Mouse (Mus musculus): ENCODE data around the gene Txlnb. TPM values are rescaled to one million over a fixed set of nuclear protein-coding genes. Genes with fewer than 3 reads are reported as not detected.
"Not testable (repeated sequence)": the region's sequence is repeated elsewhere in the genome, so short reads cannot be mapped to it uniquely, and the experiment has no call there.

Gene Txlnb
- 1 to 10 TPM in 3 of 4 experiments, under 1 TPM in 1; 0.99 to 1.8 (median 1.2) TPM for total RNA-seq (2022)

DNA sequence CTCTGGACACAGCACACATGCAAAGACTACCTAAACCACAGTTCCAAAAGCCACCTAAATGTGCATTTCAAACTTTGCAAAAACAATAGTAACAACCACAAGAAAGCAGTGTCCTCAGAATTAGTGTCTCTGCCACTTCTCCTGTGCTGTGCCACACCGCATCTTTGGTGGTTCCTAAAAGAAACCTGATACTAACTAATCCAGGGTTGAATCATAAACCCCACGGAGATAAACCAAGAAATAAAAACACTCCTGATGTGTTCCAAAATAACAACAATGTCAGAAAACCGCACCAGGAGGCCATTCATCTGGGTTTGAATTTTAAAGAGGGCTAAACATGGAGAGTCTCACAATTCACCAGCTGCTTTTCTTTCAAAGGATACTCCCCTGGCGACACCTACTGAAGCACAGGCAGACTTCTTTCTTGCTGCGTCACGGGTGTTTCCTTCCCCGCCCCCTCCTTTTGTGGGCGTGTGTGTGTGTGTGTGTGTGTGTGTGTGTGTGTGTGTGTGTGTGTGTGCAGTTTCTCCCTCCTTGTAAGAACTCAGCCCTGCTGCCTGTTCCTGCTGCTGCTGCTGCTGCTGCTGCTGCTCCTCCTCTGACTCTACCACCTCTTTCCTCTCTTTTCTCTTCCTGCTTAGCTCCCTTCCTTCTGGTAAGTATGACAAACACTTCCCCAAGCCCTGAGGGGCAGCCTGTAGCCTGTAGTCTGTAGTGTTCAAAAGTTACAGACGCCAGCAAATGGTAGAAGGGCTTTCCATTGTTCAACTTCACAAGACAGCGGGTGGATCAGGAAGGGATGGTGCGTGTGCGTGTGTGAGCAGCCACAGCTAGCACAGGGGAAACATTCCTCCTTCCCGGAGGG is at the start of gene Txlnb:
Gene Txlnb, plus strand, starts transcription at position 460 of the 865 bp plus-strand sequence.
- peak in 1 of 2 experiments; percentile 10 for DNase-seq (ENCODE audit: low spot score in 2 of 2)

DNA sequence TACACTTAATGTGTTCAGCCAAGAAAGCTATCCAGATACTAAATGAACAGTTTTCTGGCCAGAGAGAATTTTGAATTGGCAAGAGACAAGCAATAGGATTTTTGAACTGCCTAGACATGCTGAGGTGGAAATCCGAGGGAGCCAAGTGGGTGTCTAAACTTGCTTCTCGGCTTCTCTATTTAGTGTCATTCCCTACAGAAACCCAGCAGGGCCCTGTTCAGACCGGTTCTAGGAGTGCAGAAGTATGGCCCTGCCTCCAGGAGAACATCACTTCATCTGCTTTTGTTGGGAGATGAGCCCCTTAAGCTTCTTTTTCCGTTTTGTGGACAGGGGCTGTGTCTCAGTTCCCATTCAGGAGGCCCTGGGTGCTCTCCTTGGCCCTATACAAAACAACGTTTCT is 43.5 kb upstream of the Txlnb start:
- no peak for DNase-seq (ENCODE audit: low spot score in 2 of 2)

DNA sequence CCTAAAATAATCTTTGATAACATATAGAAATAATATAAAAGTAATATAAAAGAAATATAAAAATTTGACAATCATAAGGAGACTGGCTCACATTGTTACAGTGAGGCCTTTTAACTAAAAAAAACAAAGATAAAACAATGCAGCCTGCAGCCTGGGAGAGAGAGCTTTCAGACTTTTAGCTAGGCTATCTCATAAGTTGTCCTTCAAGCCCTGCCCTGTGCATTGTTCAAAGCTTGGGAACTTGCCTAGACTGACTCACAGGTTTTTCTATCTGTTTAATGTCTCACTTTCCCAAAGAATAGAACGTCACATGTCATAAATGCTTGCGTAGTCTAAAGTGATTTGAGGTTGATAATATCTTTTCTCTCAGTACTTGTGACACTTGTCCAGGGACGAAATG is 36.3 kb upstream of the Txlnb start:
- no peak for DNase-seq (ENCODE audit: low spot score in 2 of 2)

DNA sequence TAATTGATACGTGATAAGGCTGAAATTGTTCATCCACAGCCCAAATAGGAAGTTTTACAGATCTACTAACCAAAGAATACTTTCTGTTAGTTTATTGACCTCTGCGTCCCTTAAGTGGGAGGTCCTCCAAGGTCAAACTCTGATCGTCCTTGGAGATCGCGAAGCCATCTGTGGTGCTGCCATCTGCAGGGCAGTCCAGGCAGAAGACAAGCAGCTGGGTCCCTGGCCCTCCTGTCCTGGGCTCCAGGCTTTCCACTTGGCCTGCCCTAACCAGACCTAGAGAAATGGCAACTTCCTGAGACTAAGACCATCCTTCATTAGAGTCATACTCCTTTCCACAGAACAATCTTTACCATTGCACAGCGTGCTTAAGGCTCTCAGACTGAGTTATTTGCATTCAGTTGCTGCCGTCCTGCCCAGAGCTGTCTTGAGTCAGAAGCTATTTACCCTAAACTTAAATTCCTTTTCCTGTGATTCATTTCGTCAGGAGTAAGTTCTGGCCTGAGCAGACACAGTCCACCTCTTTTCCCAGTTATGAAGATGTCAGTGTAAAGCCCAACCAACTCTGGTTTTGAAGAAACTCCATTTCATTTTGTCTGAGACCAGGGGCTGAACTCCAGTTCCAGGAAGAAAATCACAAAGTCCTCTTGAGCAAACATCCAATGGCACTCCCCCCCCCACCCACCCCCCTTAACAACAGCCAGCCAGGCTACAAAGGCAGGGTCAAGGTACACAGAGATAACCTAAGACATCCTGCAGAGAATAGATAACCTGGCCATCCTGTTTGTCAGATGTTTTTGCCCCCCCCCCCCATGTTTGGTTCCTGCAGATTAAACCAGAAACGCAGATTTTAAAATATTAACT is 35.0 kb upstream of the Txlnb start:
- DNase-seq (ENCODE audit: low spot score in 2 of 2): no peak

DNA sequence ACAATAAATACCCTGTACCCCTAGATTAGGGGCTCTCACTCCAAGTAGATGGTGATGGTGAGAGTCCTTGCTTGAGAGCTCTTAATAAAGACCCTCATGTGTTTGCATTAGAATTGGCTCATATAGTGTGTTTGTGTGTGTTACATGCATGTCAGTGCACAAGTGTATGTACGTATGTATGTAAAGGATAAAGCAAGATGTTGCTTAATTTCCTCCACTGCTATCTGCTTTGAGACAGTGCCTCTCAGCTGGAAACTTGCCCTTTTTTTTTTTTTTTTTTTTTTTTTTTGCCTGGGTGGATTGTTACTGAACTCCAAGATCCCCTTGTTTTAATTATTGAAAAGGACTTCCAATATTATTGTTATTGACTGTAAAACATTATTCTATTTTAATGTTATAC is 34.4 kb upstream of the Txlnb start:
- DNase-seq (ENCODE audit: low spot score in 2 of 2): no peak

DNA sequence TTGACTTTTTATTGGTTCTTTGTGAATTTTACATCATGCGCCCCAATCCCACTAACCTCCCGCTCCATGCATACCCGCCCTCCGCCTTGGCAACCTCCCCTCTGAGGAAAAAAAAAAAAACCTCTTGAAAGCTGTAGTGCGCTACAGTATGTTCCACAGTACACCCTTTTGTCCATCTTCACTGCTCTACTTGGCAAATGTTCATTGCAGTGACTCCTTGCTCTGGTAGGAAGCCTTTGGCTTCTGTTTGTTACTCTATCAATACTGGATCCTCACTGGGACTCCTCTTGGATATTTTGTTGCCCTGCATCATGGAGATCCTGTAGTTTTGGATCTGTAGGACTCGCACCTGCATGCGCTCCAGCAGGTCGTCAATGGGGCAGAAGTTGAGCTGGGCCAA is 33.1 kb upstream of the Txlnb start:
- DNase-seq (ENCODE audit: low spot score in 2 of 2): no peak

DNA sequence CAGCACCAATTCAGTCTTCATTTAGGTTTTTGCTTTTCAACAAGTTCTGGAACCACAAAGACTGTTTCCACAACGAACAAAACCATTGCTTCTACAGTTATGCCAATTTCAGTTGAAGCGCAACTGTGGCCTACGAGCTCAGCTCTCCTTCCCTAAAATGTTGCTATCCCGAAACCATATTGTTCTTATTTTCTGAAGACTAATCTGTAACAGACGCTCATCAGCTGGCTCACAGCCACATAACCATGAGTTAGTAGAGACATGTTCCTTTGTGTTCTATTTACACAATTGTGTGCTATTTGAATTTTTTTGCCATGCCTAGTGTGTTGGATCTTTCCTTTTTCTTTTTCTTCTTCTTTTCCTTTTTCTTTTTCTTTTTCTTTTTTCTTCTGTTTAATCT is 26.2 kb upstream of the Txlnb start:
- DNase-seq (ENCODE audit: low spot score in 2 of 2): peak in 1 of 2 experiments; percentile 40

DNA sequence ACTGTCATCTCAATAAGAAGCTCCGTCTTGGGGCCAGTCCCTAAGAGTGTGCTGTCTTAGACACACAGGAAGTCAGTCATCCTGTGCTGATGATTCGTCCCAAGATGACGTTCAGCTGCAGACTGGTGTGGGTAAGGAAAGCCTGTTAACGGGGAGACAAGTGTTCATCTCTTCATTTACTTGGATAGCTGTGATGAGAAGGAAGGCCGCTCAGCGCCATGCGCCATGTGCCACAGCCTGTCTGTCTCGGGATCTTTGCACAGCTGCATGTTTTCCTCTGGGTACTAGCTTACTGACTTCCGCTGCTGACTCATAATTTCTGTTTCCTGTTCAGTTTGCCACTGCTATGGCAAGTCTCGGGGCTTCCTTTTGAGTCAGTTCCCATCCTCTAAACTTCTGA is 23.7 kb upstream of the Txlnb start:
- no peak for DNase-seq (ENCODE audit: low spot score in 2 of 2)

DNA sequence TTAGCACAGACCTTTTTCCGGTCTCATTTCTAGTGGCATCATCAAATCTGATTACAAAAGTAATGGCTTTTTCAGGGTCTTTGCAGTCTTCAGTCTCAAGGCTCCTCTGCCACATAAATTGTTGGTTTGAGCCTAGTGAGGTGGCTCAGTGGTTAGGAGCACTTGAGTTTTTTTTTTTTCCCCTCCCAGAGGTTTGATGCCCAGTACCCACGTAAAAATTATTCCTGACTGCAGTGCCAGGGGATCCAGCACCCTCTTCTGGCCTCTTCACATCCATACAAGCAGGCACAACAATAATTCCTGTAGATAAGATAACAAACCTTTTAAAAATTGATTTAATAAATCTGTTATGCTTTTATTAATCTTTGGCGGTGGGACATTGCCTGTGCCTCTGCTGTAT is 21.7 kb upstream of the Txlnb start:
- DNase-seq (ENCODE audit: low spot score in 2 of 2): no peak

DNA sequence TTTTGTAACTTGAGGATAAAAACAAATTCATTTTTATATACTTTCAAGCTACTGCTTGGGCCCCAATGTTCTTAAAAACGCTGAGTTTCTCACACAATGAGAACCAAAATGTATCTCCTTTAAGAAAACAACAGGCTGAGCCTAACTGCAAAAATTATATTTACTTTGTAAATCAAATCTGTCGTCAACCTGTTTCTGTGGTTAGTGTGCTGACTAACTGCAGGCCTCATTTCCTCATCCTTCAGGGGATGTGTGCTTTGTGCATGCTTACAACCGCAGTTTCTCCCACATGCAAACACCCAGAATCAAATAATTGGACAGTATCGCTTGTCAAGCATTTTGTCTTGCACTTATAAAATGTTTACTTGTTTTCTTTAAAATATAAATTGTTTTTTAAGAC is 20.9 kb upstream of the Txlnb start:
- DNase-seq (ENCODE audit: low spot score in 2 of 2): no peak

DNA sequence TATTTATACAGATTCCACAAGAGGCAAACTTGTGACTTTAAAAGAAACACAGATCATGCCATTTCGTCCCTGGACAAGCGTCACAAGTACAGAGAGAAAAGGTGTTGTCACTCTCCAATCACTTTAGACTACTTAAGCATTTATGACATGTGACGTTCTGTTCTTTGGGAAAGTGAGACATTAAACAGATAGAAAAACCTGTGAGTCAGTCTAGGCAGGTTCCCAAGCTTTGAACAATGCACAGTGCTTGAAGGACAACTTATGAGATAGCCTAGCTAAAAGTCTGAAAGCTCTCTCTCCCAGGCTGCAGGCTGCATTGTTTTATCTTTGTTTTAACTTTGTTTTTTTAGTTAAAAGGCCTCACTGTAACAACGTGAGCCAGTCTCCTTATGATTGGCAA is 19.3 kb upstream of the Txlnb start:
- DNase-seq (ENCODE audit: low spot score in 2 of 2): not testable (repeated sequence)

DNA sequence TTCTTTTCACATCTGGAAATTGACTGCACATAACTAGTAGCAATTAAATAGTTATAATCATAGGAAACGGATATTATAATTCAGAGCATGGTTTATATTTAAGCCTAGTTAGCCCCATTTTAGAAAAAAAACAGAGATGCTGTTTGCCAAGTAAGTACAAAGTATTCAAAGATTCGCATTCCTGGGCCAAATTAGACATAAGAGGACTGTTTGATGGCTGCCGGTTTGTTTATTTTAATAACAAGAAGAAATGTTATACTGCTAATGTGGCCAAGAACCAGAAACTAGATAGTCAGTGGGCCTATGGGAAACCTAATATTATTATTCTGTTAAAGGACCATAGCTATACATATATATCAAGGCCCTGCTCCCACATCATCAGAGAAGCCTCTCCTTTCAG is 9.3 kb upstream of the Txlnb start:
- DNase-seq (ENCODE audit: low spot score in 2 of 2): no peak

DNA sequence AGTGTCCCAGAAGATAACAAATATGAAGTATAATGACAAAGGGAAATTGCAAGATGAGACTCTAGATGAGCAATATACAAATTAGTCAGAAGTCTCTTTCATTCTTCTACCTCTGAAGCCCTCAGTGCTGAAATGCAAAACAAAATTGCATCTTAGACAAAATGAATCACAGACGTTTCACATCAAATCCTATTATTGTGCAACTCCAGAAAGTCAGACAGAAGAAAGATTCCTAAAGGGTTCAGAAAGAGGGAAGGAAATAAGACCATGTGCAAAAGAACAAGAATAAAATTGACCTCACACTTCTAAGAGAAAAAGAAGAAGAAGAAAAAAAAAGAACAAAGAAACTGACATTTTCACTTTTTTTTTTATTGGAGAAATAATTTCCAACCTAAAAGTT is 8.1 kb upstream of the Txlnb start:
- no peak for DNase-seq (ENCODE audit: low spot score in 2 of 2)

DNA sequence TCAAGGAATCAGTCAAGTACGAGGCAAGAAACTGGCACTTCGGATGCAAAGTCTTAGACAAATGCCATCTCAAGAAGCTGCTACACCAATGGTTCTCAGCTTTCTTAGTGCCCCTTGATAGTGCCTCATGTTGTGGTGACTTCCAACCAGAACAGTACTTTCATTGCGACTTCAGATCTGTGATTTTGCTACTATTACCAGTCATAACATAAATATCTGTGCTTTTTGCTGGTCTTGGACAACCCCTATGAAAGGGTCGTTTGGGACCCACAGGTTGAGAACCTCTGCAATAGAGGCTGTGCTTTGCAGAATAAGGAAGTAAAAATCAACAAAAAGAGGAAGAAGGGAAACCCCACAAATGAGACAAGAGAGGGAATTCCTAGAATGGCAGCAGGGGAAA is 7.7 kb upstream of the Txlnb start:
- no peak for DNase-seq (ENCODE audit: low spot score in 2 of 2)

DNA sequence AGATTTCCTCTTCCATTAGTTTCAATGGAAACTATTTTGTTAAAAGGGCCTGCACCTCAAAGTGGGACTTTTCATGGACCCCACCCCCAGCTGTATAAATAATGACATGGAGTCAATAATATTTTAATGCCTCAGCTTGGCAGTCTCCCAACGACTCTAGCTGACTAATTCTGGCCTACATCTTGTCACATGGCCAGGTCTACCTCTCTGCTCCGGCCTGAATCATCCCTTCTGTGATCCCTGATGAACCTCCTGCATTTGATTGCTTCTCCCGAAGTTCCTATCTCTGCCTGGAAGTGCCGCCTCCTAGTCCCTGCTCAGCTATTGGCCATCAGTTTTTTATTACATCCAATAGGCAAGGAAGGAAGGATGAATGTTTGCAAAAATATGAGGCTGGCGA is 2.1 kb upstream of the Txlnb start:
- no peak for DNase-seq (ENCODE audit: low spot score in 2 of 2)

DNA sequence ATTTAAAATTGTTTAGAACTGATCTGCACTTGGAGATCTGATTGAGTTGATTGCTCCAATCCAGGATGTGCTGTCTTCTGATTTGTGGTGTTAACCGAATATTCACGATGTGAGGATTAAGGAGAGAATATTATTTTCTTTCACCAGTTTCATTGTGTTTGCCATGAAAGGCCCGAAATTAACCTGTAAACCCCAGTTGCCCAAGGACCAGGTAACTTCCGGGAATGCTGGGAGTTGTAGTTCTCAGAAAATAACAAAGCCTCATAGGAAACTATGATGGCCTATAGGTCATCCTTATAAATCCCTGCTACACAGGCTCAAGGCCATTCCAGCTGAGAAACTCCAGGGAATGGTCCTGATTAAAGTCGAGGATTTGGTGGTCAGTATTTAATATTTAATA is 1.6 kb upstream of the Txlnb start:
- DNase-seq (ENCODE audit: low spot score in 2 of 2): no peak

DNA sequence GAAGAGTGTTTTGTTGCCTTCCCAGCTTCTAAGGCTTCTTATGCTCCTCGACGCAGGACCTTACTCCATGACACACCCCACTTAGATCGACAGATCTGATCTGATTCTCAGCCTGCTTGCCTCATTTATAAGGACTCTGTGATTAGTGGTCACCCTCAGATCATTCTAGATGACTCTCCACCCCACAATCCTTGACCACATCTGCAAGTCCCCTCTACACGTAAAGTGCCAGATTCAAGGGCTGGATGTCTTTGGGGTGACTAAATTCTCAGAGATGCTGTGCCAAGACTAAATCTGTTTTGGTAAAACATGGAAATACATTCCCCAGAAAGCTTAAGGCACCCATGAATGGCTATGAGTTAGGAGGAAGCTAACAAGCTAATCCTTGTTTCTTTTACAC is 799 bp upstream of the Txlnb start:
- no peak for DNase-seq (ENCODE audit: low spot score in 2 of 2)

DNA sequence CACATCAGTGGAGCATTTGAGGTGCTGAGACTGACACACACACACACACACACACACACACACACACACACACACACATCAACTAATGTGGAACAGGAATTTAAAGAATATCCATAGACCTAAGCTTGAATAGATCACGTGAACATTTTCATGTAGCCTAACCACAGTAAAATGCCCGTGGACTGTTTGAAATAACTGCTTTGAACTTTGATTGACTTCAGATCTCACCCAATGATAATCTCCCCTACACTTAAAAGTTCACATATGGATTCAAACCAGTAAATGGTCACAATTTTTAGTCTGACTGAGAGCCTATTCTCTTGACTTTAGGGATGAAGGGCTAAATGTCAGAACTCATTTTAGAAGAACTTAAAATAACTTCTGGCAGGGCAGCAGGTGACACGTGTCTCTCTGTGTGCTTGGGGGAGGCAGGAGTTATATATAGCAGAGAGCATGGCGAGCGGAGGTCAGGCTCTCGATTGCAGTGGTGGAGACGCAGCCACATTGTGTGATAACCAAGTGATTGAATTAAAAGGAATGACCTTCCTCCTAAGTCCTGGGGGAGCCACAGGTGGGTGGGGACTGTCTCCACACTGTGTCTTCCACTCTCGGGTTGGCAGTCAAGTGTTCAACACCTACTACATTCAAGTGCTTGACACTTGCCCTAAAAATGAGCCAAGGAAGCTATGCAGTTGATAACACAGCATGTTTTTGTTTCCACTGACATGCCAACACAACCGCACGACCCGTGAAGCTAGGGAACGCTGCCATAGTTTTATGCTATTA is 1.0 kb downstream of the Txlnb start:
- no peak for DNase-seq (ENCODE audit: low spot score in 2 of 2)

DNA sequence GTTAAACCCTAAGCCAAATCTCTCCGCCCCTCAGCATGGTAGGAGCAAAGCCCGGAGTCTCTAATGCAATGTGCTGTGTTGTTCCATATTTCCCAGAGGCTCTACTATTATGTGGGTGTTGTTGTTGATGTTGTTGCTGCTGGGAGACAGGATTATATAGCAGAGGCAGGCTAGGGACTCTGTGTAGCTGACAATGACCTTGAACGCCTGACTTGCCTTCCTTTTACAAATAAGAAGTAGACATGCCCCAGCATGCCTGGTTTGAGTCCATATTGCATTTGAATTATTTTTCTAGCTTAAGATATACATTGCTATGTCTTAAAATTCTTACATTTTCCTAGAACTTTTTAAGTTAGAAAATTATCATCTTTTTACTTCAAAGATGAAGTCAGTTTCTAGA is 1.7 kb downstream of the Txlnb start:
- no peak for DNase-seq (ENCODE audit: low spot score in 2 of 2)

DNA sequence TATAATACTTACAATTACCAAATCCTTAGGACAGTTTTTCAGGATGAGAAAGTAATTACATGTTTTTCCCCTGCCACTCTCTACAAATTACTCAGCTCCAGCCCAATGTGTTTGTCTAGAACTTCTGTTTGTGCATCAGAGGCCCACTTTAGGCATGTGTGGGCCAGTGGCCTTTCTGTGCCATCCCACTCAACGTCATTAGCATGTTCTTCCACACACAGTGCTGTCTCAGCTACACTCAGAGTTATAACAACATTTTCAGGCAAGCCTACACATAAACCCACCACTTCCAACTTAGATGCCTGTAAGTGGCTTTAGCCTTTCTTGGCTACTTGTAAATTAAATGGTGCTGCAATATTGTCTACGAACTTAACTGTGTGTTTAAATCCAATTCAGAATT is 5.8 kb downstream of the Txlnb start:
- DNase-seq (ENCODE audit: low spot score in 2 of 2): no peak

DNA sequence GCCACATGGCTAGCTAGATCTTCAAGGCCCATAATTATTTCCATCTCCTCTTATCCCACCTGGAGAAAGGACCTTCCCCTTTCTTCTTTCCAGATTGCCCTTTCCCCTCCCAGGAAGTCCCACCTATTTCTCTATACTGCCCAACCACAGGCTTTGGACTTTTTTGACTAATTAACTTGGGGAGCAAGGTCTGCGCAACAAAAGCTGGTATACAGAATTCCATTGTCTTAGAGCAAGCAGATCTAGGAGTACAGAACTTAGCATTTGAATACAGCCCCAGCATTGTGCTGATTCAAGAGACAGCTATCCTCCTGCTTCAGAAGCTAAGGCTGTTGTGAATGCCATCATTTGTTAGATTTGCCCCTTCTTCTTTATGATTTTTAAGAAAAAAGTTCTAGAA is 12.5 kb downstream of the Txlnb start:
- DNase-seq (ENCODE audit: low spot score in 2 of 2): no peak

DNA sequence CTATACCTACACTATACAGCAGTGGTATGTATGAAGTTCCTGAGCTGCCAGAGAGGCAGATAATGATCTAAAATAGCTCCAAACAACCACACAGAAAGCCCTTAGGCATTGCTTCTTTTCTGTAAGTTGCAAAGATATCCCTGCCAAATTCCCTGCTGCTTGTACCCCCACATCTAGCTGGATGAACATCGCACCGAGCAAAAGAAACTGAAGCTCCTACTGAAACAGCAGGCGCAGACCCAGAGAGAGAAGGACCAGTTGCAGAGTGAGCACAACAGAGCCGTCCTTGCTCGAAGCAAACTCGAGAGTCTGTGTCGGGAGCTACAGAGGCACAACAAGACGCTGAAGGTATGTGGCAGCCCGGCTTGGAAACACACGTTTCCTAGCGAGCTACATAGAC is 19.0 kb downstream of the Txlnb start:
- no peak for DNase-seq (ENCODE audit: low spot score in 2 of 2)
